Mouse (Mus musculus) CD4-positive, CD25-positive, alpha-beta regulatory T cell, adult 4 months (primary cell): ENCODE measurements around the gene Fam98a. TPM values are rescaled to one million over a fixed set of nuclear protein-coding genes. Genes with fewer than 3 reads are reported as not detected.
A peak's percentile ranks its signal among the peaks of the same experiment; 100 is the strongest.

ENCODE experiments used
- ATAC-seq: one replicate; pipeline ENCODE4 v1.8.0; 2017
- polyA plus RNA-seq, 2 experiments: library from polyadenylated mRNA; unstranded; fragments of 100-300 nt; shearing (Covaris generic); gene quantifications; one replicate each; pipeline ENCODE4 v1.2.1; 2017

Gene Fam98a
- 10 to 100 TPM; 14.8 to 15.1 TPM for polyA plus RNA-seq

GRCm38 (mm10) chr17:75551512-75552400, at the start of gene Fam98a:
Gene Fam98a (minus strand): TSS chr17:75551946.
- peak; percentile 92 for ATAC-seq

DNA sequence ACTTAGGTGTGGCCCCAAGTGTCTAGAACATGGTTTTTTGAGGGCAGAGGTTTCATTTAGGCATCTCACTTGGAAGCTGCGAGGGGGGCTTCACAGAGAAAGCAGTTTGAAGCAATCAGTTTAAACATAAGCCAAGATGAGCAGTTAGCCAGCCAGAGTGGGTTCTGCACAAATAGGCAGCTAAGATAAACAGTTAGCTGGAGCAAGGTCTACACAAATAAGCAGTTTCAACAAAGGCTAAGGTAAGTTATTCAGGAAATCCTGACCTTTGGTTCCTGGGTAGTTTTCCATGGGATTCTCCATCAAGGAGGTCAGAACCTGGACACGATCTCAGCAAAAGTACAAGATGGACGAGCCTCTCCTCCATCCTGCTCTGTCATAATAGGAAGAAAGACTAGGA, 46.9 kb upstream of the Fam98a start:
- no peak for ATAC-seq

GRCm38 (mm10) chr17:75582738-75583137, 31.0 kb upstream of the Fam98a start:
- ATAC-seq = no peak

DNA sequence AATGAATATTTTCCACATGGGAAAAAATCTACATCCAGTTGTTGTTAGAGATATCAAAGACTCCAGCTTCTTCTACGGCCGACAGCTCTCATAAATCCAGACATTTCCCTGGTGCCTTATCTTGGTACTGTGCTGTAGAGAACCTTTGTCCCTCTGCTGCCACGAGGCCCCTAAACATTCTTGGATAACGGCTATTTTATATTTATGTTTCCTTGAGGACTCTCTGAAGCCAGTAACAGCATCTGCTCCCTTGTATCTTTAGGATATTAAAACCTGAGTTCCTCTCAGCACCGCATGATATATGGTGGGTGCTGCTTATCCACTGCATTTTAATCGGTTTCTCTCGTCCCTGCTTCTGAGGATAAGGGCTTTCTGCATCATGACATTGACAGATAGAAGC, 23.9 kb upstream of the Fam98a start:
- ATAC-seq = no peak

- no peak for ATAC-seq
Observed at GRCm38 (mm10) chr17:75558041-75558440, 6.3 kb upstream of the Fam98a start.

DNA sequence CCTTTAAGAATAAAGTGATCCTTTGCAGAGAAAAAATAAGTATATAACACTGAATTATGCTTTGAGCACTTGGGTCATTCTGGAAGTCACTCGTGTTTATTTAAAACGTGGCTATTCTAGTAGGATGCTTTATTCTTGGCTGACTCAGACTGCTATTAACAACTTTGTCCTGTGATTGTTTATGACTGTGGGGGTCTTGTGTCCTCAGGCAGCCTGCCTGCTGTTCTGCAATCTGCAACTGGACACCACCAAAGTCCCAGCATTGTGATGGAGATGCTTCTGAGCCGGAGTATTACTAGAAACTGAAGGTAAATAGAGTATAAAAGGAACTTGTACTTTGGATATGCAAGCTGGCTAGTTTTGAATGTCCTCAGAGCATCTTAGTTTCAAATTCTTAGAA, 5.3 kb upstream of the Fam98a start:
- no peak for ATAC-seq

DNA sequence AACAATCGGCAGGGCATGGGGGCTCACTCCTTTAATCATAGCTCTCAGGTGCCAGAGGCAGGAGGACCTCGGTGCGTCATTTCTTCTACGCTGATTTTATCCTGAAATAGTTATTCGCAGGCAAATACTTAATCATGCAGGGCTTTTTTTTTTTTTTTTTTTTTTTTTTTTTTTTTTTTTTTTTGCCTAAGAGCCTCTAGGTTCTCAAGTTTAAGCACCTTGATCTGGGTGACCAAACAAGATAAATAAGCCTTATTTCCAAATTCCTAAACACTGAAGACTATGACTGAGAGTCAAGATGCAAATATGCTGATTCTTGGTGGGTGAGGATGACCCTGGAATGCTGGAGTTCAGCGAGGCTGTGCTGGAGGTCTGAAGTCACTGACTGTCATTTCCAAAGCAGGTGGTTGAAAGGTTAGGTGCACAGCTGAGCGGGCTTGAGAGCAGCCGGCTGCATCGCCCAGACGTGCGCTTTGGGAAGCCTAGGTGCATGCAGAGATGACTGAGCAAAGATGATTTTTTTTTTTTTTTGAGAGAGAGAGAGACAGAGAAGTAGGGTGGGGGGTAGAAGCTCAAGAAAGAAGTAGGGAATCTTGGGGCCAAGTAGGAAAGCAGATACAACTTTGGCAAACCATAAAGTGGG, 854 bp downstream of the Fam98a start:
- no peak for ATAC-seq

GRCm38 (mm10) chr17:75544262-75544661, 7.5 kb downstream of the Fam98a start:
- no peak for ATAC-seq

- no peak for ATAC-seq
Observed at GRCm38 (mm10) chr17:75543434-75543833, 8.3 kb downstream of the Fam98a start.

GRCm38 (mm10) chr17:75539841-75540240, 11.9 kb downstream of the Fam98a start:
- ATAC-seq = no peak

- no peak for ATAC-seq
Observed at GRCm38 (mm10) chr17:75539130-75539529, 12.6 kb downstream of the Fam98a start.

GRCm38 (mm10) chr17:75538431-75538830, 13.3 kb downstream of the Fam98a start:
- no peak for ATAC-seq

DNA sequence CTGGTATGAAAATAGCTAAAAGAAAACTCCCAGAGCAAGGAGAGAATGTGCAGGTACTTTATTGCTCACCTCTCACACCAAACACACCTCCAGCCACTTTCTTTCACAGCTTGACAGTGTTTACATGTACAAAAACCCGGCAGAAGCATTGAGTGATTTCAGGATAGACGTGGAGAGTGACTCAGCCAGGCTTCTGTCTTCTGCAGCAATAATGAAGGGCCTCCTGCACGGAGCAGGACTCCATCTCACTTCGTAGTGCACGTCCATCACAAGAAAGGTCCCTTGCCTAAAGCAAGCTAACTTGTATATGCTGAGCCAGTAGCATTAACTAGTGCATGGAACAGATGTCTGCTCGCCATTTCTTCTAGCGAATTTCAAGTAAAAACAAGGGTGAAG, 14.7 kb downstream of the Fam98a start:
- ATAC-seq = no peak

GRCm38 (mm10) chr17:75536396-75537049, 15.2 kb downstream of the Fam98a start:
- ATAC-seq = no peak

GRCm38 (mm10) chr17:75535612-75536011, 16.1 kb downstream of the Fam98a start:
- ATAC-seq = no peak

GRCm38 (mm10) chr17:75534314-75535020, 17.3 kb downstream of the Fam98a start:
- ATAC-seq = no peak

DNA sequence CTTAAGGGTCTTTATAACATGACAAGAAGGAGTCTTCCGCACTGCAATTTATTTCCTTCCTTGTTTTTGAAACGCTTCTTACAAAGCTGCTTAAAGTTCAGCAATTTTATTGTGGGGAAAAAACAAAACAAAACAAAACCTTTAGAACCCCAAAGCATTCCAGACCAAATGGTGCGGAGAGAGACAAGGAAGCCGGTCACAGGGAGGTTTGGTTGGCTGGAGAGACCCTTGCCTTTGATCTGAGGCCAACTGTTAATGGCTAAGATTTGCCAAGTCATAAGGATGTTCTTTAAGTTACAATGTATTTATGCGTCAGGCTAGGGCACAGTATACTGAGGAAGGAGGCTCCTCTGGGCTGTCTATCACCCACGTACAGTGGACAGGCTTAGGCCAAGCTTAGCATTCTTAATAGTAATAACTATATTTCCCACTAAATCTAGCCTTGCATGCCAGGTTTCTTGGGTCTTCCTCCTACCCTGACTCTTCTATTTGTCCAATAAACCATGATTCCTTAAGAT, 19.2 kb downstream of the Fam98a start:
- no peak for ATAC-seq

- no peak for ATAC-seq
Observed at GRCm38 (mm10) chr17:75529222-75529935, 22.4 kb downstream of the Fam98a start.

- ATAC-seq = no peak
Observed at GRCm38 (mm10) chr17:75526411-75526810, 25.3 kb downstream of the Fam98a start.

GRCm38 (mm10) chr17:75523812-75524211, 27.9 kb downstream of the Fam98a start:
- no peak for ATAC-seq

- ATAC-seq = no peak
Observed at GRCm38 (mm10) chr17:75522347-75523065, 29.2 kb downstream of the Fam98a start.
